Mouse (Mus musculus) cerebellum, adult 18-20 months (tissue): ENCODE data around the gene Nipsnap2.
A peak's percentile ranks its signal among the peaks of the same experiment; 100 is the strongest.
"Not testable (repeated sequence)": the region's sequence is repeated elsewhere in the genome, so short reads cannot be mapped to it uniquely, and the experiment has no call there.

Experiments used
- DNase-seq, 2 experiments: peaks; one replicate each; pipeline ENCODE4 v3.0.0; 2021

Nipsnap2 gene

DNA sequence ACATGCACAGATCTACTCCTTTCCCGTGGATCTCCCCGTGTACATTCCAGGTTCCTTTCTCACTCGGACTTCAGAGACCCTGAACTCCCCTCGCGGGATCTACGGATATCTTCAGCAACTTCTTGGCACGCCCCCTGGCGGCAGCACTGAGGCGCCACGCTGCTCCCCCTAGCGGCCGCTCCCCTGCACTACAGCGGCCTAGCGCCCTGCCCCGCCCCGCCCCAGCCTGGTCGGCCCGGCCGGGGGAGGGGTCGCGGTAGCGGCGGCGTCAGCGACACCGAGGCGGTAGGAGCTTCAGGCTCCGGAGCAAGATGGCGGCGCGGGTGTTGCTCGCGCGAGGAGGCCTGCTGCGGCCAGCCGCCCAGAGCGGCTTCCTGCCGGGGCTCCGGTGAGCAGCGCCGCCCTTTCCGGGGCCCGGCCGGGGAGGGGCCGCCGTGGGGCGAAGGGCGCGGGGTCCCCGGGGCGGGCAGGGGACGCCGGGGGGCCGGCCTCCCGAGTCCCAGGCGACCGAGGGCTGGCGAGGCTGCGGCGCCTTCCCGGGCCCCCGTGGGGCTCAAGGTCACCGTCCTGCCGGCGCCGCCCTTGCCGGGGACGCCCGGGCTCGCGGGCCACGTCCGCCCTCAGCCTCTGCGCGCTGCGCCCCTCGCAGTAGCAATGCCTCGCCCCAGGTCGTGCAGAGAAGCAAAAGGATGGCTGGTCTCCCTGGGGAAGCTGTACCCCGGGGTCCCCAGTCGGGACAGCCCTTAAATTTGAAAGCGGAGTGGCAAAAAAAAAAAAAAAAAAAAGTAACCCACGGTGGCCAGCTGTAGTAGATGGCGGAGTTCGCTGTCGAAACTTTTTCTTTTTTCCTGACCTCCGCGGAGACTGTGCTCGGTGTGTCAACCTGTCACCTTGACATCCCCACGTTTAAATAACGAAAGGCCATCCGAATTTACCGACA lies at the start of gene Nipsnap2:
Gene Nipsnap2, plus strand, starts transcription at position 230 of the 940 bp plus-strand sequence.
- DNase-seq, result peak; percentile 81 to 96

DNA sequence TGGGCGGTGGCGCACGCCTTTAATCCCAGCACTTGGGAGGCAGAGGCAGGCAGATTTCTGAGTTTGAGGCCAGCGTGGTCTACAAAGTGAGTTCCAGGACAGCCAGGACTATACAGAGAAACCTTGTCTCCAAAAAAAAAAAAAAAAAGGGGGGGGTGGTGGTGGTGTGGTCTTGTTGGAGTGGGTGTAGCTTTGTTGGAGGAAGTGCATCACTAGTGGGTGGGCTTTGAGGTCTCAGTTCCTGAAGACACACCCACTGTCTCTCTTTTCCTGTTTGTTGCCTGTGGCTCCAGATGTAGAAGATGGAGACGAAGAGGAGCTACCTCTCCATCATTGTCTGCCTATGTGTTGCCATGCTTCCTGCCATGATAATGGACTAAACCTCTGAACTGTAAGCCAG lies 39.7 kb upstream of the Nipsnap2 start:
- DNase-seq, result not testable (repeated sequence)

DNA sequence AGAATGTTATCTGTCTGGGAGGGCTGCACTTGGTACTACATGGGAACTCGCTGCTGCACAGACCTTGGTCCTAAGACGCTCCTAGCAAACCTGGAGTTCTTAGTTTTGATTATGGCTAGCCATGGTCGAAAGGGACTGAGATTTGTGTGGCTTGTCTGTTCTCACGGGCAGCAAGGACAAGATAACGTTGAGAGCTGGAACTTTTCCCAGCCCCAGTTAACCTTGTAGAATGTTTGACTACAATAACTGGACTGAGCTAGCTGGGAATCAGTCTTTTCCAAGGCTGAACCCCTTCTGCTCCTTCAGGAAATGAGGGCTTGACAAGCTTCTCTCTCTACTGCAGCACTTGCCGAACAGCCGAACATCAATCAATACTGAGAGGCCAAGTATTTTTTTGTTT lies 37.2 kb upstream of the Nipsnap2 start:
- DNase-seq, result no peak

DNA sequence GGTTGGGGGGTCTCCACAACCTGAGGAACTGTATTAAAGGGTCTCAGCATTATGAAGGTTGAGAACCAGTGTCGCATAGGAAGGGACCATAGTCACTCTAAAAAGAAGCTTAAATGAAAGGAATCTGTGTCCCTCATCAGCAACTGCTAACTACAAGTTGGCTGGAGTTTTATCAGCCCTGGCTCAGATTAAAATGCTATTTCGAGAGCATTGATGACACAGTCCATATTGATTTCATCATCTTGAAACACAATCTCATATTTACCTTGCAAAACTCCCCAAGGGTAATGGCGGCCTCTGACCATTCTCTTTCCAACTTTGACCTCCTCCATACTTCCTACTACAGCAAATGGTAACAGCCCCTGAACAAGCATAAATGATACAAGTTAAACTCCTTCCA lies 34.3 kb upstream of the Nipsnap2 start:
- DNase-seq, result no peak

DNA sequence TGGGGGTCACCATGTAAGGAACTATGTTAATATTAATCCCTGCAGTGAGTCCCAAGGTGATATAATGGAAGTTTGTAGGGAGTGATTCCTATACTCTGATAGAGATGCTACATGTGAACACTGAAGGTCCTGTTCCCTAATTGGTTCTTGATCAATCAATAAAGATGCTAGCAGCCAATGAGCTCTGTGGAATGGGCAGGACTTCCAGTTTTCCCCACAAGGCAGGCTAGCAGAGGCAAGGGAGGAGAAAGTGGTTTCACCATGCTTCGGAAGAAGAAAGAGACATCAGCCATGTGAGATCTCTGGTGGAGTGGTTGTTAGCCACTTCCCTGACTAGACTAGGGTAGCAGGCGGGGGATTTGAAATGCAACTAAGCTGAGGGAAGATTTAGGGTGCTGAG lies 24.4 kb upstream of the Nipsnap2 start:
- DNase-seq, result no peak

DNA sequence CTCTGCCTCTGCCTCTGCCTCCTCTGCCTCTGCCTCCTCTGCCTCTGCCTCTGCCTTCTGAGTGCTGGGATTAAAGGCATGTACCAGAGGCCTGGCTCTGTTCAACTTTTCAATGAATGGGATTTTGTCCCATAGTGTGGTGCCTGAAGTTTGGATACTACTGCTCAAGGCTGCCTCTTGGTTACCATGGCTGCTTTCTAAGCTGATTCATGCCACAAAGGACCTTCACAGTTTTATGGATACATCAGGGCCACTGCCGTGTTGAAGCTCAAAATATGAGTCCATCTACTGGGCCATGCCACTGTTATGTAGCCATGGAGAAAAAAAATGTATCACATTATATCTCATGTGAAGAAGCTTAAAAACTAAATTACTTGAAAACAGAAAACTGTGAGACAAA lies 23.2 kb upstream of the Nipsnap2 start:
- no peak for DNase-seq

DNA sequence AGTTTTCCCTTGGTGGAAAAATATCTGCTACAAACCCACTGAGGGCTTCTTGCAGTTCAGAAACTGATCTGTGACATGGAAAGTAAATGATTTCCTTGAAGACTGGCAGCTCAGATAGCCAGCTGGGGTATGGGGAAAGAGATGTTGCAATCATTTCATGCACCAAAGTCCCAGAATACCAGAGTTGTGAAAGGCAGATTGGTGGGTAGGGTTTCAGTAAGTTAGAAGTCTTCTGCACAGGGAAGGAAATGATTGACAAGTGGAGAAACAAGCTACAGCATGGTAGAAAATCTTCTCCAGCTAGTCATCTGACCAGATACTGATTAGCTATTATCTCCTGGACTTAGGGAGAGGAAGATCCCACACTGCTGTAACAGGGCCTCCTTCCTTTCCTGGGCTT lies 21.5 kb upstream of the Nipsnap2 start:
- no peak for DNase-seq

DNA sequence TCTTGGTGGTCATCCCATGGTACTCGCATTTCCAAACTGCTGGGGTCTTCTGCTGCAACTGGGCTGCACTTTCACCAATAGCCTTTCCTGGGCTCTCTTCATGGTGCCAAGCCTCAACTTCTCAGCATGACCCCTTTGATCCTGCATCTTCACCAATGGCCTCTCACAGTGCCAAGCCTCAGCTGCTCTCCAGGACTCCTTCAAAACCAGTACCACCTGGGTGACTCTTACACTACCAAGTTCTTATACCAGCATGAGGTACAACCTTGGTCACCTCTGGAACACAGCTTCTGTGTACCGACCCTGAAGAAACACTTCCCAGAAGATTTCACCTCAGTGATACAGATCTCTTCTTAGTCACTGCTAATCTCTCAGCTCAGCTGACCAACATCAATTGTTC lies 16.5 kb upstream of the Nipsnap2 start, which contains the start of gene Sept14:
Gene Sept14, minus strand, starts transcription at position 101 of the 400 bp plus-strand sequence.
- no peak for DNase-seq

DNA sequence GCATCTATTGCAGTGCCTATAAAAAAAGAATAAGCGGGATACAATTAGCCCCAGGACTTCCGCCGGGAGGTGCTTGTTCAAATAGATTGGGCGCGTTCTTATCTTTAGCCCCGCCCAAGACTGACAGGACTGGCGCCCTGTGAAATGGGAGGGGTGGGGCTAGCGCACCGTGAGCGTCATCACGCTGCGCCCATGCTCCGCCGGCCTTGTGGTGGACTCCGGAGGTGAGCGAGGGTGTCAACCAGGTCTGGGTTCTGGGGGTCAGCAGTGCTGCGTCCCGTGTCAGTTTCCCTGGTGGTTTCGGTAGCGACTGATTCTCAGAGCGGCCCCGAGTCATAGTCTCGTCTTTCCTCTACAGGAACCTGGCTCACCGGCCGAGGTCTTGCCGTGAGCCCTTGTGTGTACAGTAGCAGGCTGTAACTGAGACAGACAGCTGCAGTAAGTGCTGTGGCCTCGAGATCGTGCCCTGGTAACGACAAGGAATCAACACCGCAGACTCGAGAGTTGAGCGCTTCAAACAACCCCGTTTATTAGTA lies 9.5 kb upstream of the Nipsnap2 start, which contains the start of gene Mrps17:
Gene Mrps17, plus strand, starts transcription at position 172 of the 536 bp plus-strand sequence.
- DNase-seq, result peak; percentile 93 to 96

DNA sequence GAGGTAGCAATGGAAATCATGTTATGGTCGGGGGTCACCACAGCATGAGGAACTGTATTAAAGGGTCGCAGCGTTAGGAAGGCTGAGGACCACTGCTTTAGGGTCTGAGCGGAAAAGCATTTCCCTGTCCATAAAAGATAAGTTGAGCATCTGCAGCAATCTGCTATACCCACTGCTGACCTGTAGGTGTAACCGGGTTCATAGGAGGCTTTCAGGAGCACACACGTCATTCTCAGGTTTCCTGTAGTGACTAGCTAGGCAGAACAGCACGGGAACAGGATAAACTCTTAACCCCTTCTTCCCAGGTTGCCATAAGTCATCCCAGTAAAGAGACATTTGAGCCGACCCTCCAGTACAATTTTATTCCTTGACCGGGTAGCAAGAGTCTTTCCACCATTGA lies 7.8 kb upstream of the Nipsnap2 start:
- no peak for DNase-seq

DNA sequence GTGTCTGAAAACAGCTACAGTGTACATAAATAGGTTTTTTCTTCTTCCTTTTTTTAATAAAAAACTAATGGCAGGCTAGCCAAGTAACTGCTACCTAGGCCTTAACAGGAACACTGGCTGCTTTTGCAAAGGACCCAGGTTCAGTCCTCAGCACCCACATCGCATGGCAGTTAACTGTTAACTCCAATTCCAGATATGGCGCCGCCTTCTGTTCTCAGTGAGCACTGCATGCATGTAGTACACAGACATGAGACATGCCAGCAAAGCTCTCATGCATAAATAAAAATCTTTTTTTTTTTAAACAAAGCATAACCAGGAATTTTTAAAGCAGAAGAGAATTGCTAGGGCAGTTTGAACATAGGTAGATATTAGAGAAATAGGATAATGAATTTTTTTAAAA lies 4.7 kb upstream of the Nipsnap2 start:
- no peak for DNase-seq

DNA sequence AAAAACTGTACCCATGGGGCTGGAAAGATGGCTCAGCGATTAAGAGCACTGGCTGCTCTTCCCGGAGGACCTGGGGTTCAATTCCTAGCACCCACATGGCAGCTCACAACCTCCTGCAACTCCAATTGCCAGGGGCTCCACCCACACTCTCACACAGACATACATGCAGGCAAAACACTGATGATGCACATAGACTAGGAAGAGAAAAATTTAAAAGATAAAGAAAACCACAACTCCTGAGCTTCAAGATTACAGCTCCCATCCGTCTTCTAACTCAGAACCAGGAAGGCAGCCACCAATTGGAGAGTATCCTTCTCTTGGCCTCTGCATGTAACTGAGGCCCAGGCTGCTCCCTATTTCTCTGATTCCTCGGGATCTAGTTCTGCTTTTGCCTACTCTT lies 595 bp upstream of the Nipsnap2 start:
- no peak for DNase-seq

DNA sequence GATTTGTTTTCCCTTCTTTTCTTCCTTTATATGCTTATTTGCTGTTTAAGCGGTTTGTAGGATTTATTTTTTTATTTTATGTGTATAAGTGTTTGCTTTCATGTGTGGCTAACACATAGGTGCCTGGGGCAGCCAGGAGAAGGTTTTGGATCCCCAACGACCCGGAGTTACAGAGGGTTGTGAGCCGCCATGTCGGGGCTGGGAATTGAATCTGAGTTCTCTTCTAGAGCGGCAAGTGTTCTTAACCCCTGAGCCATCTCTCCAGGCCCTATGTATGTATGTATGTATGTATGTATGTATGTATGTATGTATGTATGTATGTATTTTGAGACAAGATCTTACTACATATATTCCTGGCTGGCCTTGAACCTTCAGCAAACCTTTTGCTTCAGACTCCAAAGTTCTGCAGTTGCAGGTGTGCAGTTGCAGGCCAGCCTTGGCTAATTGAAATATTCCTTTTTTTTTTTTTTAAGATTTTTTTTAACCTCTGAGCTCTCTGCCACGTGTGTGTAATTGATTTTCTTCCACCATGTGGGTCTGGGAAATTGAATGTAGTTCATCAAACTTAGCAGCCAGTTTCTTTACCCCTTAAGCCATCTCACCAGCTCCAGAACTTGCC lies 1.0 kb downstream of the Nipsnap2 start:
- DNase-seq, result peak in 1 of 2 experiments; percentile 46

DNA sequence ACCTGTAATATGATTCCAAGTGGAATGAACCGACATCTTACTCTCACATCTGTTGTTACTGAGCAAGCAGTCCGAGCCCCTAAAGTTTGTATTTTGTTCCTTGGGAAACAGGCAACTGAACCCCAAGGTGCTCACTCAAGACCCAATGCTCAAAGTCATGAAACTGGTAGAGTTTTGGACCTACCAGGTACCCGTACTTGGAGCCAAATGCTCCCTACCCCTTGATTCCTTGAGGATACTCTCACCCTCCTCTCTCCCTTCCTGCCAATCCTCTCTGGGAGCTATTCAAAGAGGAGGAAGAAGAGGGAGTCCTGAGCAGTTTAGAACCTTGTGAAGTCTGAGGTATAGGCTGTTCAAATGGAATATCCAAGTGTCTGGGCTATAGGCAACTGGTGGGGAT lies 1.9 kb downstream of the Nipsnap2 start:
- peak in 1 of 2 experiments; percentile 30 for DNase-seq

DNA sequence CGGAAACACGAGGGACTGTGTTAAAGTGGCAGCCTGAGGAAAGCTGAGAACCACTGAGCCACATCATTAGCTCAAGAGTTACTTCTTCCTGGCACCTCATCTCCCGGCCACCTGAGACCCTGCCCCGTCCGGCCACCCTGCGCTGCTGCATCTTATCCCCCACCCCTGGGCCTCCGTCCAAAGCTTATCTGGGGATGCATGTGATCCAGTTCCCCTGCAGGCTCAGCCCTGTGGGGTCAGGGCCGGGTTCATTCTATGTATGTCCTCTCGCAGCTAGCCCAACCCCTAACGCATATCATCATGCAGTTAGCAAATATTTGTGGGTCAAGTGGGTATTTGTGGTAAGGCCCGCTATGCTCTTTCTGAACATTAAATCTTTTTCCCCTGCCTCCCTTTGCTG lies 4.4 kb downstream of the Nipsnap2 start:
- DNase-seq, result peak; percentile 24 to 44

DNA sequence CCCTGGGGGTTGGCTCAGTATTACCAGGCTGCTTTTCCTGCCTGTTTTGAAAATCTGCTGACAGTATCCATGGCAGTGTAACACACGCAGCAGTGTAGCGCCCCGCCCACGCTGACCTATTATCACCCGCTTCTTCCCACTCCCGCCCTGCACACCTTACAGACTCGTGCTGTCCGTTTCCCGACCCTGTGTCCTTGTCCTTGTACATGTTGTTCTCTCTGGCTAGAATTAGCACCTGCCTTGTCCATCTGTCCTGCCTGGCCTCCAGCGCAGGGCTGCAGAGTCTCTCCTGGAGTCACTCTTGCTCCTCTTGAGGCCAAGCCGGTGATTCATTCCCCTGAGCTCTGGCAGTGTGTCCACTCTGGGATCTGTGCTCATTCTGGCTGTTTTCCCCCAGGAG lies 5.5 kb downstream of the Nipsnap2 start:
- DNase-seq, result peak; percentile 86 to 89

DNA sequence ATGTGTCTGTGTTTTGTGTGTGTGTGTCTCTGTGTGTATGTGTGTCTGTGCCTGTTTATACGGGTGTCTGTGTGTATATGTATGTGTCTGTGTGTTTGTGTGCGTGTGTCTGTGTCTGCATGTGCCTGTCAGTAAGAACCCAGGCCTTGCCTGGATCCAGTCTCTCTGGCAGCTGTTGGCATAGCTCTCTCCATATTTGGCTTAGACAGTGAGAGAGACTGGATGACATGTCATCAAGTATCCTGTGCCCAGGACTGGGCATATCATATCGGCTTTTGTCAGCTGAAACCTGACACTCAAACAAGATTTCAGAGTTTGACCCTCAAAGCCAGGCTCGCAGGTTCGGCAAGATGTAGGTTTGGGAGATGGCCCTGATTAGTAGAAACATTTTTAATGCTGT lies 6.2 kb downstream of the Nipsnap2 start:
- DNase-seq, result peak; percentile 29 to 52

DNA sequence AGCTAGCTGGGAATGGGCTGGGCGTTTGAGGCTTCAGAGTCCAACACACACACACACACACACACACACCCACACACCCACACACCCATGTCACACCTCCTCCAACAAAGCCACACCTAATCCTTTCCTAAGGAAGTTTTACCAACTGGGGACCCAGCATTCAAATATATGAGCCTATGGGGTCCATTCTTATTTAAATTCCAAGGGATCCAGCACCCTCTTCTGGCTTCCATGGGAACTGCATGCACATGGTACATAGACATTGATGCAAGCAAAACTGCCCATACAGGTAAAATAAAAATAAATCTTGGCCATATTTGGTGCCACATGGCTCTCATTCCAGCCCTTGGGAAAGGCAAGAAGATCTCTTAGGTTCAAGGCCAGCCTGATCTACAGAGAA lies 16.1 kb downstream of the Nipsnap2 start:
- DNase-seq, result peak in 1 of 2 experiments; percentile 42

DNA sequence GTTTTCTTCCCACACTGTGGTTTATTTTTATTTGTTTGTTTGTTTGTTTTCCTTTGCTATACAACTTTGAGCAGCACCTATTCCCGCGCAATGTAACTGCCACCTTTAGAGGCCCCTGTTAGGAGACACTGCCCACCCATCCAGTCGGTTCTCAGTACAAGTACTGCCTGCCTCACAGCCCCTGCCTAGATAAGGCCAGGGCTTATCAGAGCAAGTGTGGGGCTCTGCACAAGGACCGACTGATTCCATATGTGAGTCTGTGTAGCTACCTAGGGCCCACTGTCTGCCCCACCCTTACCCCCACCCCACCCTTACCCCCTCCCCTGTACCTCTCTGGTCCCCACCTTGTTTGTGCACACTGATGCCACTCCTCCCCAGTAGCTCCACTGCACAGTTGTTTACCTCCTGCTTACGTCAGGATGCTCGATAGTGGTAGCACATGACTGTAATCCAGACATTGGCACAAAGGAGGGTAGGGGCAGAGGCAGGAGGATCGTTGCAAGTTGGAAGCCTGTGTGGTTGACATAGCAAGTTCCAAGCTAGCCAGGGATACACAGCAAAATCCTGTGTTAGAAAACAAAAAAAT lies 18.1 kb downstream of the Nipsnap2 start:
- no peak for DNase-seq

DNA sequence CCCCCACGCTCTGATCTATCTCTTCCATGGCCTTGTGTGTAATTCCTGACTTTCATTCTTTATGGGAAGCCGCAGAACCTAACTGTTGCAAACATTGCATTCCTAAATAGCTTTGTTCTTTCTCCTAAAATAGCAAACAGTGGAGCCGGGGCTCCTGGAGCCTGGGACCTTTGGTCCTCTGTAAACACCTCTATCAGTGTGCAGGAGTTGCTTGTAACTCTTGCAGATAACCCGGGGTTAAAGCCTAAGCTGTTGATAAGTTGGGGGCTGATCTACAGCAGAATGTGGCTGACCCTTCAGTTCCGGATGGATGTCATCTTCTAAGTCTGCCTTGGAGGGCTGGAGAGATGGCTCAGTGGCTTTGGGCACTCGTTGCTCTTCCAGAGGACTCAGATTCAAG lies 19.2 kb downstream of the Nipsnap2 start:
- DNase-seq, result no peak

DNA sequence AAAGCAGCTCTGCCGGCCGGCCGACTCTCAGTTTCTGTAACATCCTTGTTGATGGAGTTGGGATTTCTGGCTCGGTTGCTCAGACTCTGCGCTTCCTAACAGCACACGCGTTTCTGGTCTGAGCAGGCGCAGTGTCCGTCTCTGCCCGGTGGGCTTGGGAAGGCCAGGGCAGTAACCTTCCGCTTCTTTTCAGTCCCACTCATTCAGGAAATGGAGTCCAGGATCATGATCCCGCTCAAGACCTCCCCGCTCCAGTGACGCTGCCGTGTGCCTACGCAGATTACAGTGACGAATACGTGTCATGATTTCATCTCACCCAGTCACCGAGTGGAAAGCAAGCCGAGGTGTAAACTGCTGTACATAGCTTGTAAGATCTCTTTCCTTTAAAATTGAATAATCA lies 32.0 kb downstream of the Nipsnap2 start:
- no peak for DNase-seq

DNA sequence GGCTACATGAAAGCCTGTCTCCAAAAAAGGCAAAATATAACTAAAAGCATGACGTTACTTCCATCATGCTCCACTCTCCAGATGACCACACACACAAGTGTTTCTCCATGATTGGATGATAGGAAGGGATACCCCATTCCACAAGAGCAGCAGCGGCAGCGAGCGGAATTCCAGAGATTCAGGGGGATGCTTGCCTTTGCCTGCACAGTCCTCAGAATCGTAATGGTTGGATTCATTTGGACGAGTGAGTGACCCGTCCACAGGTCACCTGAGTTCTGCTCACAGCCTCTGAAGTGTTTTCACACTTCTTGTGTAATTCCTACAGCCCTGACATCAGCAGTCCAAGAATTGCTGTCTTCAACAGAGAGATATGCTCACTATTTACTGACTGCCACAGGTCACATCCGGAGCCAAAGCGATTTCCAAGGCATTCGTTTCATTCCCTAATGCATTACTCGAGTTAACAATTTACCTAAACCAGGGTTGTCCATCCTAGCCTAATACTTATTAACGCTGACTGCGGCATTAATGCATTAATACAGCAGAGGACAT lies 35.1 kb downstream of the Nipsnap2 start:
- no peak for DNase-seq
